9 mouse cellular contexts compared by ENCODE assay signal in the genomic region with DNA sequence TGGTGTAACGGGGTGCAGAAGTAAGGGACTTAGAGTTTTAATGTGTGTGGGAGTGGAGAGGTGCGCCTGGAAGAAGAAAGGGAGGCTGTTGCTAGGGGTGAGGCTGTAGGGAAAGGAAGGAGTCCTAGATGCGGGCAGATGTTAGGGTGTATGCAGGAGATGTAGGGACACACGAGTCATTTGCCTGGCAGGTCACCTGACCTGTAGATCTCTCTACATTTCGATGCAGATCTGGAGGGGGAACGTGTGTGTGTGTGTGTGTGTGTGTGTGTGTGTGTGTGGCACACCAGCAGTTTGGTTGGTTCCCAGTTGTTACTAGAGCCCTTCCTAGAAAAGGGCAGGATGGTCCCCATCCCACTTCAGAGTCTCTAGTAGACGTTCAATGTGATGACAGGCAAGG. TPM values are rescaled to one million over a fixed set of nuclear protein-coding genes. Genes with fewer than 3 reads are reported as not detected.
A peak's percentile ranks its signal among the peaks of the same experiment; 100 is the strongest.
DNase-seq lines count a peak whose midpoint lies in the region; ATAC-seq lines count a peak whose summit lies in the region.
"Had no signal": no experiment of that assay in that cellular context is flagged by ENCODE, and none has a peak within 500 bp of the region (broad histone marks: within the 10 kb centered on the region; RNA-seq: fewer than 3 reads in every experiment).

No protein-coding gene starts in this region.

- H3K36me3 ChIP-seq in liver, embryonic 11.5 days (ENCODE audit: control insufficient read depth, insufficient read depth, low read length): no peaks in the 10 kb centered on the region
- no peaks in the 10 kb centered on the region for H3K36me3 ChIP-seq in forebrain, embryonic 11.5 days (ENCODE audit: control insufficient read depth, insufficient read depth, low read length)
- H3K36me3 ChIP-seq in limb, embryonic 12.5 days: peaks cover 61% of the 10 kb centered on the region
- no peaks in the 10 kb centered on the region for H3K36me3 ChIP-seq in neural tube, embryonic 14.5 days (ENCODE audit: control insufficient read depth, insufficient read depth, low read length)

- no peak overlapping the region for H3K9ac ChIP-seq in liver, embryonic 11.5 days (ENCODE audit: low read depth, low read length)
- H3K9ac ChIP-seq in forebrain, embryonic 11.5 days (ENCODE audit: low read length): no peak overlapping the region
- 0 out of 2 replicates have a peak overlapping the region, but pooled peaks have one; percentile 35 for H3K9ac ChIP-seq in limb, embryonic 12.5 days (replicated peaks)
- H3K9ac ChIP-seq in neural tube, embryonic 14.5 days (replicated peaks; ENCODE audit: low read depth, low read length): no peak overlapping the region

- peak overlapping the region; percentile 38 for H3K4me3 ChIP-seq in liver, embryonic 11.5 days (ENCODE audit: low read depth, low read length)
- H3K4me3 ChIP-seq in forebrain, embryonic 11.5 days (ENCODE audit: low read depth, low read length): peak overlapping the region; percentile 31
- peak overlapping the region; percentile 32; the same call in 1 of the 2 replicates for H3K4me3 ChIP-seq in limb, embryonic 12.5 days (replicated peaks)
- peak overlapping the region; percentile 24 for H3K4me3 ChIP-seq in neural tube, embryonic 14.5 days (ENCODE audit: low read depth, low read length)

- H3K4me1 ChIP-seq in liver, embryonic 11.5 days (replicated peaks; ENCODE audit: control insufficient read depth, insufficient read depth, low read length): peaks cover 36% of the 10 kb centered on the region
- peaks cover 33% of the 10 kb centered on the region for H3K4me1 ChIP-seq in forebrain, embryonic 11.5 days (replicated peaks; ENCODE audit: control insufficient read depth, insufficient read depth, low read length)
- H3K4me1 ChIP-seq in limb, embryonic 12.5 days (replicated peaks): peaks cover 99% of the 10 kb centered on the region
- H3K4me1 ChIP-seq in neural tube, embryonic 14.5 days (ENCODE audit: control insufficient read depth, insufficient read depth, low read length): peaks cover 34% of the 10 kb centered on the region

- H3K27ac ChIP-seq in liver, embryonic 11.5 days (ENCODE audit: low read depth, low read length): no peak overlapping the region
- H3K27ac ChIP-seq in forebrain, embryonic 11.5 days (ENCODE audit: low read depth, low read length): no peak overlapping the region
- no peak overlapping the region for H3K27ac ChIP-seq in limb, embryonic 12.5 days
- no peak overlapping the region for H3K27ac ChIP-seq in neural tube, embryonic 14.5 days (ENCODE audit: low read depth, low read length)

- 17% methylated on average over 7 of the region's 7 CpGs for WGBS in liver, embryonic 11.5 days
- WGBS in forebrain, embryonic 11.5 days: 5% methylated on average over 7 of the region's 7 CpGs
- 22% methylated on average over 7 of the region's 7 CpGs for WGBS in limb, embryonic 12.5 days
- WGBS in neural tube, embryonic 14.5 days: 14% methylated on average over 7 of the region's 7 CpGs

- H3K27me3 ChIP-seq in liver, embryonic 11.5 days (replicated peaks; ENCODE audit: control insufficient read depth, insufficient read depth, low read length): peaks cover 99% of the 10 kb centered on the region
- H3K27me3 ChIP-seq in forebrain, embryonic 11.5 days (ENCODE audit: control insufficient read depth, insufficient read depth, low read length): peaks cover 74% of the 10 kb centered on the region
- peaks cover 67% of the 10 kb centered on the region for H3K27me3 ChIP-seq in limb, embryonic 12.5 days
- peaks cover 59% of the 10 kb centered on the region for H3K27me3 ChIP-seq in neural tube, embryonic 14.5 days (ENCODE audit: control insufficient read depth, insufficient read depth, low read length)

- ATAC-seq in liver, embryonic 11.5 days (replicated peaks; ENCODE audit: low FRiP score): no peak
- ATAC-seq in forebrain, embryonic 11.5 days (replicated peaks; ENCODE audit: low FRiP score): no peak
- no peak for ATAC-seq in limb, embryonic 12.5 days (ENCODE audit: insufficient number of reproducible peaks, insufficient read depth, low FRiP score, low TSS enrichment, low read depth)
- ATAC-seq in neural tube, embryonic 14.5 days (ENCODE audit: low read depth): no peak

- peak overlapping the region; percentile 66 for H3K4me2 ChIP-seq in liver, embryonic 11.5 days
- peak overlapping the region; percentile 57 for H3K4me2 ChIP-seq in forebrain, embryonic 11.5 days (ENCODE audit: low read depth, low read length, severe bottlenecking)
- H3K4me2 ChIP-seq in limb, embryonic 12.5 days: peak overlapping the region; percentile 60
- H3K4me2 ChIP-seq in neural tube, embryonic 14.5 days (ENCODE audit: low read depth, low read length): peak overlapping the region; percentile 43; the same call in 1 of the 2 replicates

- no peaks in the 10 kb centered on the region for H3K9me3 ChIP-seq in liver, embryonic 11.5 days (ENCODE audit: control insufficient read depth, low read length)
- no peaks in the 10 kb centered on the region for H3K9me3 ChIP-seq in forebrain, embryonic 11.5 days (ENCODE audit: control insufficient read depth, low read length)
- H3K9me3 ChIP-seq in limb, embryonic 12.5 days: no peaks in the 10 kb centered on the region
- H3K9me3 ChIP-seq in neural tube, embryonic 14.5 days (ENCODE audit: control insufficient read depth, low read length): no peaks in the 10 kb centered on the region

- DNase-seq in liver, embryonic 11.5 days (ENCODE audit: low spot score): no peak
- DNase-seq in liver: no peak
- no peak for DNase-seq in forebrain, embryonic 11.5 days (ENCODE audit: low spot score)
- no peak for DNase-seq in embryo, embryonic 11 days
- no peak for DNase-seq in layer of hippocampus, adult 9-11 months
- no peak for DNase-seq in spleen, postnatal 14 days (ENCODE audit: low spot score in 2 of 2)
- DNase-seq: heart, postnatal 10 days had no signal

RNA-seq across cellular contexts. Expression of gene Scarf2, which starts 7.9 kb away (rescaled TPM):
- 5.8 and 6.9 TPM in 2 replicates for polyA plus RNA-seq in liver, embryonic 11.5 days (2014; fragmentation: Nextera tagmentation; extraction: Ambion mirVana)
- 7.4 and 7.9 TPM in 2 replicates for polyA plus RNA-seq in forebrain, embryonic 11.5 days (2014; fragmentation: Nextera tagmentation; extraction: Ambion mirVana)
- polyA plus RNA-seq in limb, embryonic 12.5 days (2016; fragmentation: Nextera tagmentation; extraction: Ambion mirVana): 41.0 and 46.3 TPM in 2 replicates
- 0.95 and 2.0 TPM in 2 replicates for polyA plus RNA-seq in neural tube, embryonic 14.5 days (2014; fragmentation: Nextera tagmentation; extraction: Ambion mirVana)

RNA-seq across cellular contexts. Expression of gene B830017H08Rik, which starts 27.9 kb away (rescaled TPM):
- polyA plus RNA-seq in liver, embryonic 11.5 days (2014; fragmentation: Nextera tagmentation; extraction: Ambion mirVana): not detected in 2 replicates
- not detected in 2 replicates for polyA plus RNA-seq in forebrain, embryonic 11.5 days (2014; fragmentation: Nextera tagmentation; extraction: Ambion mirVana)
- polyA plus RNA-seq in limb, embryonic 12.5 days (2016; fragmentation: Nextera tagmentation; extraction: Ambion mirVana): 0.27 and 0.56 TPM in 2 replicates
- 4.7 and 6.5 TPM in 2 replicates for polyA plus RNA-seq in neural tube, embryonic 14.5 days (2014; fragmentation: Nextera tagmentation; extraction: Ambion mirVana)

RNA-seq across cellular contexts. Expression of gene Car15, which starts 33.2 kb away (rescaled TPM):
- 1.1 and 1.9 TPM in 2 replicates for polyA plus RNA-seq in liver, embryonic 11.5 days (2014; fragmentation: Nextera tagmentation; extraction: Ambion mirVana)
- 4.3 and 4.6 TPM in 2 replicates for polyA plus RNA-seq in forebrain, embryonic 11.5 days (2014; fragmentation: Nextera tagmentation; extraction: Ambion mirVana)
- 2.9 and 3.6 TPM in 2 replicates for polyA plus RNA-seq in limb, embryonic 12.5 days (2016; fragmentation: Nextera tagmentation; extraction: Ambion mirVana)
- 3.9 and 4.0 TPM in 2 replicates for polyA plus RNA-seq in neural tube, embryonic 14.5 days (2014; fragmentation: Nextera tagmentation; extraction: Ambion mirVana)

RNA-seq across cellular contexts. Expression of gene Klhl22, which starts 45.6 kb away (rescaled TPM):
- 47.5 and 49.3 TPM in 2 replicates for polyA plus RNA-seq in liver, embryonic 11.5 days (2014; fragmentation: Nextera tagmentation; extraction: Ambion mirVana)
- polyA plus RNA-seq in forebrain, embryonic 11.5 days (2014; fragmentation: Nextera tagmentation; extraction: Ambion mirVana): 54.6 and 57.7 TPM in 2 replicates
- 87.7 and 88.5 TPM in 2 replicates for polyA plus RNA-seq in limb, embryonic 12.5 days (2016; fragmentation: Nextera tagmentation; extraction: Ambion mirVana)
- polyA plus RNA-seq in neural tube, embryonic 14.5 days (2014; fragmentation: Nextera tagmentation; extraction: Ambion mirVana): 90.9 and 98.9 TPM in 2 replicates
